Mouse (Mus musculus): Measurements from ENCODE around the gene Kcnt1. TPM values are rescaled to one million over a fixed set of nuclear protein-coding genes. Genes with fewer than 3 reads are reported as not detected.

The Kcnt1 gene
- polyA plus RNA-seq, 1 experiment from 2014 or later = 0.31 TPM

GRCm38 (mm10) chr2:25924934-25925333, 61.4 kb downstream of the Kcnt1 start:
- Histone ChIP-seq H3K9me3 (ENCODE audit: control insufficient read depth, low read length) (no peaks in the 10 kb centered on the region), H3K4me3 (ENCODE audit: low read length) (no peak overlapping the region), H3K4me2 (ENCODE audit: low read depth, low read length) (no peak overlapping the region), H3K27ac (ENCODE audit: low read length) (no peak overlapping the region), H3K9ac (ENCODE audit: low read depth, low read length) (no peak overlapping the region), H3K36me3 (ENCODE audit: control insufficient read depth, insufficient read depth, low read length) (no peaks in the 10 kb centered on the region), H3K27me3 (replicated peaks; ENCODE audit: control insufficient read depth, insufficient read depth, low read length) (no peaks in the 10 kb centered on the region), H3K4me1 (ENCODE audit: control insufficient read depth, insufficient read depth, low read length) (peaks cover 8% of the 10 kb centered on the region)
- no peak for ATAC-seq
- 84% methylated on average over 4 of the region's 4 CpGs for WGBS

- ATAC-seq = no peak
- H3K9ac ChIP-seq (ENCODE audit: low read depth, low read length) = no peak overlapping the region
- H3K4me1 ChIP-seq (ENCODE audit: control insufficient read depth, insufficient read depth, low read length) = no peaks in the 10 kb centered on the region
- H3K9me3 ChIP-seq (ENCODE audit: control insufficient read depth, low read length) = no peaks in the 10 kb centered on the region
- H3K27me3 ChIP-seq (replicated peaks; ENCODE audit: control insufficient read depth, insufficient read depth, low read length) = no peaks in the 10 kb centered on the region
- H3K36me3 ChIP-seq (ENCODE audit: control insufficient read depth, insufficient read depth, low read length) = no peaks in the 10 kb centered on the region; the same call in 1 of the 2 replicates
- H3K4me3 ChIP-seq (ENCODE audit: low read length) = no peak overlapping the region
- no peak overlapping the region for H3K4me2 ChIP-seq (ENCODE audit: low read depth, low read length)
- WGBS = 94% methylated on average over 7 of the region's 7 CpGs
- H3K27ac ChIP-seq (ENCODE audit: low read length) = no peak overlapping the region
Measured at GRCm38 (mm10) chr2:25927821-25928220, 64.3 kb downstream of the Kcnt1 start.

- Histone ChIP-seq H3K9me3 (ENCODE audit: control insufficient read depth, low read length) (no peaks in the 10 kb centered on the region), H3K4me1 (ENCODE audit: control insufficient read depth, insufficient read depth, low read length) (no peaks in the 10 kb centered on the region), H3K4me3 (ENCODE audit: low read length) (no peak overlapping the region), H3K9ac (ENCODE audit: low read depth, low read length) (no peak overlapping the region), H3K27ac (ENCODE audit: low read length) (no peak overlapping the region), H3K4me2 (ENCODE audit: low read depth, low read length) (no peak overlapping the region), H3K36me3 (ENCODE audit: control insufficient read depth, insufficient read depth, low read length) (peaks cover 7% of the 10 kb centered on the region), H3K27me3 (replicated peaks; ENCODE audit: control insufficient read depth, insufficient read depth, low read length) (no peaks in the 10 kb centered on the region)
- ATAC-seq = no peak
- 76% methylated on average over 6 of the region's 6 CpGs for WGBS
Measured at GRCm38 (mm10) chr2:25931249-25931859, 67.8 kb downstream of the Kcnt1 start.

DNA sequence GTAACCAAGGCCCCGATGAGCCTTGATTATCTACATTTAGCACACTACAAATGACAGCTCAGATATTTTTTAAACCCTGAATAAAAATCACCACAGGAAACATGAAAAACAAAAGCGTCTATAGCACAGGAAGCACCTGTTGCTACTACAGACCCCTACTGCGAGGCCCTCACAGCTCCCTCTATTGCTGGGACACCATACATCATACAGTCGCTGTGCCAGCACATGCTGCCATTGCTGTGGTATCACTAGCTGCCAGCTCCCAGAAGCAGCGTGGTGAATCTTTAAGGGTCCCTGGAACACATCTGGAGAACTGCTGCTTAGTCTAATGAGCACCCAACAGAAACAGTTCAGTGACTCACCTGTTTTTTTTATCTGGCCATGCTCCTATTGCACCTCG, 77.0 kb downstream of the Kcnt1 start:
- H3K27ac ChIP-seq (ENCODE audit: low read length) = no peak overlapping the region

GRCm38 (mm10) chr2:25943822-25944221, 80.3 kb downstream of the Kcnt1 start:
- no peak overlapping the region for H3K9ac ChIP-seq (ENCODE audit: low read depth, low read length)
- 90% methylated on average over 2 of the region's 2 CpGs for WGBS
- peaks cover 5% of the 10 kb centered on the region; the same call in 1 of the 2 replicates for H3K36me3 ChIP-seq (ENCODE audit: control insufficient read depth, insufficient read depth, low read length)
- H3K4me3 ChIP-seq (ENCODE audit: low read length) = no peak overlapping the region
- no peaks in the 10 kb centered on the region for H3K9me3 ChIP-seq (ENCODE audit: control insufficient read depth, low read length)
- no peaks in the 10 kb centered on the region for H3K27me3 ChIP-seq (replicated peaks; ENCODE audit: control insufficient read depth, insufficient read depth, low read length)
- no peaks in the 10 kb centered on the region for H3K4me1 ChIP-seq (ENCODE audit: control insufficient read depth, insufficient read depth, low read length)
- no peak overlapping the region for H3K4me2 ChIP-seq (ENCODE audit: low read depth, low read length)
- no peak overlapping the region for H3K27ac ChIP-seq (ENCODE audit: low read length)
- ATAC-seq = no peak

More for the DNA sequence above, 77.0 kb downstream of the Kcnt1 start:
- WGBS = 85% methylated on average over 6 of the region's 6 CpGs
- Histone ChIP-seq H3K4me3 (ENCODE audit: low read length) (no peak overlapping the region), H3K36me3 (ENCODE audit: control insufficient read depth, insufficient read depth, low read length) (peaks cover 9% of the 10 kb centered on the region; the same call in 1 of the 2 replicates), H3K9me3 (ENCODE audit: control insufficient read depth, low read length) (no peaks in the 10 kb centered on the region), H3K4me1 (ENCODE audit: control insufficient read depth, insufficient read depth, low read length) (no peaks in the 10 kb centered on the region), H3K4me2 (ENCODE audit: low read depth, low read length) (no peak overlapping the region), H3K9ac (ENCODE audit: low read depth, low read length) (no peak overlapping the region), H3K27me3 (replicated peaks; ENCODE audit: control insufficient read depth, insufficient read depth, low read length) (no peaks in the 10 kb centered on the region)
- ATAC-seq = no peak

DNA sequence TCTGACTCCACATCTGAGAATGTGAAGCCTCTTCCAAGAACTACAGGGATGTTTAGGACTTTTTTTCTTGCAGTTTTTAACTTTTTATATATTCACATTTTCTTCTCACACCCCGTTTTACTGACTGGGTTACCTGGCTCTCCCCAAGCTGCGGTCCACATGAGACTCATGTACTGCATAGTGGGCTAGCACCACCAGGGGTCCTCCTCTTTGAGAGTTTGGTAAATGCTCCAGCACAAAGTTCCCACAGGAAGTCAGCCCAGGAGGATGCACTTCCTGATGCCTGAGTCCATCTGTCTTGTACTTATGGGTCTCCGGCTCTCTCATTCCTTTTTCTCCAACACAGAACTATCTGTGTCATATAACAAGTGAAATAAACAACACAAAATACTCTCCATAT, 84.4 kb downstream of the Kcnt1 start:
- 71% methylated on average over 3 of the region's 3 CpGs for WGBS
- H3K9me3 ChIP-seq (ENCODE audit: control insufficient read depth, low read length) = no peaks in the 10 kb centered on the region
- no peak overlapping the region for H3K4me2 ChIP-seq (ENCODE audit: low read depth, low read length)
- peaks cover 3% of the 10 kb centered on the region; the same call in 1 of the 2 replicates for H3K36me3 ChIP-seq (ENCODE audit: control insufficient read depth, insufficient read depth, low read length)
- H3K27me3 ChIP-seq (replicated peaks; ENCODE audit: control insufficient read depth, insufficient read depth, low read length) = no peaks in the 10 kb centered on the region
- H3K4me3 ChIP-seq (ENCODE audit: low read length) = no peak overlapping the region
- ATAC-seq = no peak
- no peaks in the 10 kb centered on the region for H3K4me1 ChIP-seq (ENCODE audit: control insufficient read depth, insufficient read depth, low read length)
- H3K27ac ChIP-seq (ENCODE audit: low read length) = no peak overlapping the region
- H3K9ac ChIP-seq (ENCODE audit: low read depth, low read length) = no peak overlapping the region

DNA sequence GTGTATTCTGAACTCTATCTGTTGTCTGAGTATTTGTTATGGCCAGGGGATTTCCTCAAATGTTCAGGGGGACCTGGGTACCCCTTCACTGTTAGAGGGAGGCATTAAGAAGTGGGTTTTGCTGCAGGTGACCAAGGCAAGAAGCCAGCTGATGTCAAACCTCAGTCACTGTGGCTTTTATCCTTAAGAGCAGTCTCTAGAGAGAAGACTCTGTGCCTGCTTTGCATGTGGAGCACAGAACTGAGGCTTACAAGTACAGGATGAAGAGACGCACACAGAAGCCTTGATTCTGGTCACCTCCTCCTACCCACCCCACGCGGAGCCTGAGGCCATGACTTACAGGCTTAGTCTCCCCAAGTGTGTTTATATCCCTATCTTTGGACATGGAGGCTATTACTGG, 85.8 kb downstream of the Kcnt1 start:
- no peak overlapping the region for H3K27ac ChIP-seq (ENCODE audit: low read length)
- no peak overlapping the region for H3K9ac ChIP-seq (ENCODE audit: low read depth, low read length)
- H3K36me3 ChIP-seq (ENCODE audit: control insufficient read depth, insufficient read depth, low read length) = peaks cover 3% of the 10 kb centered on the region; the same call in 1 of the 2 replicates
- no peaks in the 10 kb centered on the region for H3K27me3 ChIP-seq (replicated peaks; ENCODE audit: control insufficient read depth, insufficient read depth, low read length)
- WGBS = 95% methylated on average over 3 of the region's 3 CpGs
- H3K9me3 ChIP-seq (ENCODE audit: control insufficient read depth, low read length) = no peaks in the 10 kb centered on the region
- no peak for ATAC-seq
- H3K4me3 ChIP-seq (ENCODE audit: low read length) = no peak overlapping the region
- H3K4me2 ChIP-seq (ENCODE audit: low read depth, low read length) = no peak overlapping the region
- H3K4me1 ChIP-seq (ENCODE audit: control insufficient read depth, insufficient read depth, low read length) = no peaks in the 10 kb centered on the region

Other genes starting within 250 kb of the Kcnt1 start
- 0.12 and 0.18 TPM in 2 replicates for gene Ccdc183, start 246.1 kb upstream of the Kcnt1 start, polyA plus RNA-seq (2015; fragmentation: Nextera tagmentation; extraction: Ambion mirVana)
- gene Tmem141, start 241.7 kb upstream of the Kcnt1 start, polyA plus RNA-seq (2015; fragmentation: Nextera tagmentation; extraction: Ambion mirVana) = 25.4 and 26.6 TPM in 2 replicates
- 6.6 and 7.1 TPM in 2 replicates for gene Fcna, start 235.7 kb upstream of the Kcnt1 start, polyA plus RNA-seq (2015; fragmentation: Nextera tagmentation; extraction: Ambion mirVana)
- gene Lcn8, start 210.6 kb upstream of the Kcnt1 start, polyA plus RNA-seq (2015; fragmentation: Nextera tagmentation; extraction: Ambion mirVana) = not detected in 2 replicates
- gene Lcn5, start 205.8 kb upstream of the Kcnt1 start, polyA plus RNA-seq (2015; fragmentation: Nextera tagmentation; extraction: Ambion mirVana) = not detected in 2 replicates
- not detected in 2 replicates for gene Lcn6, start 186.9 kb upstream of the Kcnt1 start, polyA plus RNA-seq (2015; fragmentation: Nextera tagmentation; extraction: Ambion mirVana)
- not detected in 2 replicates for gene Lcn10, start 181.0 kb upstream of the Kcnt1 start, polyA plus RNA-seq (2015; fragmentation: Nextera tagmentation; extraction: Ambion mirVana)
- gene Obp2a, start 163.7 kb upstream of the Kcnt1 start, polyA plus RNA-seq (2015; fragmentation: Nextera tagmentation; extraction: Ambion mirVana) = not detected in 2 replicates
- 82.8 and 94.2 TPM in 2 replicates for gene Bmyc, start 157.0 kb upstream of the Kcnt1 start, polyA plus RNA-seq (2015; fragmentation: Nextera tagmentation; extraction: Ambion mirVana)
- gene Obp2b, start 126.7 kb upstream of the Kcnt1 start, polyA plus RNA-seq (2015; fragmentation: Nextera tagmentation; extraction: Ambion mirVana) = not detected in 2 replicates
- gene Lcn3, start 98.2 kb upstream of the Kcnt1 start, polyA plus RNA-seq (2015; fragmentation: Nextera tagmentation; extraction: Ambion mirVana) = not detected in 2 replicates
- gene Lcn11, start 86.7 kb upstream of the Kcnt1 start, polyA plus RNA-seq (2015; fragmentation: Nextera tagmentation; extraction: Ambion mirVana) = not detected in 2 replicates
- gene Gm13539, start 81.5 kb upstream of the Kcnt1 start, polyA plus RNA-seq (2015; fragmentation: Nextera tagmentation; extraction: Ambion mirVana) = not detected in 2 replicates
- not detected in 2 replicates for gene Glt6d1, start 47.9 kb upstream of the Kcnt1 start, polyA plus RNA-seq (2015; fragmentation: Nextera tagmentation; extraction: Ambion mirVana)
- gene Lcn9, start 40.6 kb upstream of the Kcnt1 start, polyA plus RNA-seq (2015; fragmentation: Nextera tagmentation; extraction: Ambion mirVana) = not detected in 2 replicates
- gene Sohlh1, start 16.5 kb upstream of the Kcnt1 start, polyA plus RNA-seq (2015; fragmentation: Nextera tagmentation; extraction: Ambion mirVana) = not detected in 2 replicates
- gene Camsap1, start 119.5 kb downstream of the Kcnt1 start, polyA plus RNA-seq (2015; fragmentation: Nextera tagmentation; extraction: Ambion mirVana) = 3.3 and 4.2 TPM in 2 replicates
- 75.8 and 80.1 TPM in 2 replicates for gene Ubac1, start 158.0 kb downstream of the Kcnt1 start, polyA plus RNA-seq (2015; fragmentation: Nextera tagmentation; extraction: Ambion mirVana)